12 mouse cellular contexts compared by ENCODE assay signal in genomic region chr19:53774641-53775350, GRCm38 (mm10).
DNase-seq lines count a peak whose midpoint lies in the region; ATAC-seq and TF ChIP-seq lines count a peak whose summit lies in the region.
"Had no signal": no experiment of that assay in that cellular context is flagged by ENCODE, and none has a peak within 500 bp of the region (broad histone marks: within the 10 kb centered on the region; RNA-seq: fewer than 3 reads in every experiment).

No protein-coding gene starts in this region.

- H3K36me3 ChIP-seq in forebrain, embryonic 12.5 days (replicated peaks): no peaks in the 10 kb centered on the region
- no peaks in the 10 kb centered on the region for H3K36me3 ChIP-seq in forebrain, embryonic 11.5 days (ENCODE audit: control insufficient read depth, insufficient read depth, low read length)
- H3K36me3 ChIP-seq in kidney, adult 2 months (ENCODE audit: control insufficient read depth, insufficient read depth, low read length): no peaks in the 10 kb centered on the region
- H3K36me3 ChIP-seq in G1E (replicated peaks): no peaks in the 10 kb centered on the region
- H3K36me3 ChIP-seq in liver, embryonic 12.5 days: no peaks in the 10 kb centered on the region
- H3K36me3 ChIP-seq: limb, embryonic 13.5 days had no signal

- TF ChIP-seq POLR2A in kidney, adult 2 months (IDR thresholded peaks at IDR 0.05; ENCODE audit: low read depth, low read length): no peak

- H3K27me3 ChIP-seq in forebrain, embryonic 12.5 days: peaks cover 25% of the 10 kb centered on the region
- H3K27me3 ChIP-seq in forebrain, embryonic 11.5 days (ENCODE audit: control insufficient read depth, insufficient read depth, low read length): peaks cover 4% of the 10 kb centered on the region
- no peaks in the 10 kb centered on the region for H3K27me3 ChIP-seq in kidney, adult 2 months (replicated peaks; ENCODE audit: control insufficient read depth, insufficient read depth, low read length)
- no peaks in the 10 kb centered on the region for H3K27me3 ChIP-seq in G1E (ENCODE audit: insufficient read depth, low read length)
- H3K27me3 ChIP-seq in liver, embryonic 12.5 days (replicated peaks): no peaks in the 10 kb centered on the region
- H3K27me3 ChIP-seq: limb, embryonic 13.5 days had no signal

- no peak overlapping the region for H3K4me3 ChIP-seq in forebrain, embryonic 12.5 days (replicated peaks)
- H3K4me3 ChIP-seq in forebrain, embryonic 11.5 days (ENCODE audit: low read depth, low read length): no peak overlapping the region
- no peak overlapping the region for H3K4me3 ChIP-seq in kidney, adult 2 months (ENCODE audit: insufficient read depth, low read depth, low read length)
- no peak overlapping the region; the same call in 1 of the 2 replicates for H3K4me3 ChIP-seq in G1E (ENCODE audit: low read depth, low read length)
- H3K4me3 ChIP-seq in liver, embryonic 12.5 days: no peak overlapping the region
- H3K4me3 ChIP-seq: limb, embryonic 13.5 days had no signal

- 53% methylated on average over 7 of the region's 7 CpGs for WGBS in forebrain, embryonic 12.5 days
- 50% methylated on average over 7 of the region's 7 CpGs for WGBS in forebrain, embryonic 11.5 days
- WGBS in kidney, adult 2 months: 51% methylated on average over 7 of the region's 7 CpGs
- WGBS in liver, embryonic 12.5 days (ENCODE audit: insufficient replicate concordance): 36% methylated on average over 7 of the region's 7 CpGs

- no peaks in the 10 kb centered on the region for H3K9me3 ChIP-seq in forebrain, embryonic 12.5 days
- H3K9me3 ChIP-seq in forebrain, embryonic 11.5 days (ENCODE audit: control insufficient read depth, low read length): no peaks in the 10 kb centered on the region
- no peaks in the 10 kb centered on the region for H3K9me3 ChIP-seq in G1E (replicated peaks)
- no peaks in the 10 kb centered on the region for H3K9me3 ChIP-seq in liver, embryonic 12.5 days (replicated peaks)
- H3K9me3 ChIP-seq: limb, embryonic 13.5 days had no signal

- H3K9ac ChIP-seq in forebrain, embryonic 12.5 days: no peak overlapping the region
- H3K9ac ChIP-seq in forebrain, embryonic 11.5 days (ENCODE audit: low read length): no peak overlapping the region
- H3K9ac ChIP-seq in liver, embryonic 12.5 days: peak overlapping the region; percentile 42; the same call in 1 of the 2 replicates
- H3K9ac ChIP-seq: hindbrain, embryonic 14.5 days; limb, embryonic 13.5 days had no signal

- H3K4me2 ChIP-seq in forebrain, embryonic 12.5 days: no peak overlapping the region
- no peak overlapping the region for H3K4me2 ChIP-seq in forebrain, embryonic 11.5 days (ENCODE audit: low read depth, low read length, severe bottlenecking)
- peak overlapping the region; percentile 57 for H3K4me2 ChIP-seq in liver, embryonic 12.5 days
- H3K4me2 ChIP-seq: hindbrain, embryonic 14.5 days; limb, embryonic 13.5 days had no signal

- 0 out of 2 replicates have a peak overlapping the region, but pooled peaks have one; percentile 25 for H3K27ac ChIP-seq in forebrain, embryonic 12.5 days
- no peak overlapping the region for H3K27ac ChIP-seq in forebrain, embryonic 11.5 days (ENCODE audit: low read depth, low read length)
- 0 out of 2 replicates have a peak overlapping the region, but pooled peaks have one; percentile 24 for H3K27ac ChIP-seq in kidney, adult 2 months (ENCODE audit: insufficient read depth, low read depth, low read length)
- H3K27ac ChIP-seq in liver, embryonic 12.5 days: peak overlapping the region; percentile 82
- H3K27ac ChIP-seq: hindbrain, embryonic 14.5 days; limb, embryonic 13.5 days had no signal

- TF ChIP-seq CTCF in kidney, adult 2 months (conservative IDR thresholded peaks at IDR 0.05; ENCODE audit: insufficient read depth, insufficient read length, low read depth, low read length): no peak
- no peak for TF ChIP-seq CTCF in G1E (IDR thresholded peaks at IDR 0.05; ENCODE audit: low read depth, low read length)

- ATAC-seq in forebrain, embryonic 12.5 days (ENCODE audit: low FRiP score): no peak
- no peak; the same call in 1 of the 2 replicates for ATAC-seq in forebrain, embryonic 11.5 days (replicated peaks; ENCODE audit: low FRiP score)
- ATAC-seq in G1E (ENCODE audit: extremely low read depth, insufficient number of reproducible peaks, low FRiP score, poor library complexity, severe bottlenecking): 0 out of 2 replicates have a peak, but pooled peaks have one; percentile 4
- peak; percentile 34 for ATAC-seq in liver, embryonic 12.5 days

- DNase-seq in forebrain, embryonic 11.5 days (ENCODE audit: low spot score): no peak
- DNase-seq in kidney, adult 2 months: no peak
- DNase-seq in kidney, postnatal 25 days: no peak
- no peak for DNase-seq in G1E (ENCODE audit: low spot score)
- DNase-seq in thymus, postnatal 10 days (ENCODE audit: low spot score in 2 of 2): no peak
- DNase-seq in lung, postnatal 10 days: no peak
- DNase-seq: cerebellum, adult 9-11 months; lung, postnatal 14 days had no signal

- peaks cover 12% of the 10 kb centered on the region for H3K4me1 ChIP-seq in forebrain, embryonic 12.5 days
- H3K4me1 ChIP-seq in forebrain, embryonic 11.5 days (replicated peaks; ENCODE audit: control insufficient read depth, insufficient read depth, low read length): peaks cover 2% of the 10 kb centered on the region; the same call in 1 of the 2 replicates
- H3K4me1 ChIP-seq in kidney, adult 2 months (ENCODE audit: control insufficient read depth, insufficient read depth, low read length): 0 out of 2 replicates have a peak, but pooled peaks cover 3% of the 10 kb centered on the region
- peaks cover 66% of the 10 kb centered on the region for H3K4me1 ChIP-seq in G1E (ENCODE audit: insufficient read depth, low read depth, low read length)
- H3K4me1 ChIP-seq in liver, embryonic 12.5 days: peaks cover 66% of the 10 kb centered on the region

Comparison
In these comparisons a context has a peak if more than half of its experiments do, and no peak if none do; other contexts are left out.
1. ATAC-seq: peak in G1E (single experiment) and liver, embryonic 12.5 days (single experiment); none in forebrain, embryonic 12.5 days (single experiment) and forebrain, embryonic 11.5 days (single experiment).